Mouse (Mus musculus): ENCODE measurements around the gene Amdhd1. TPM values are rescaled to one million over a fixed set of nuclear protein-coding genes. Genes with fewer than 3 reads are reported as not detected.

The Amdhd1 gene
- polyA plus RNA-seq, 1 experiment from 2014 or later = 0.09 TPM

- Histone ChIP-seq H3K27ac (no peak overlapping the region), H3K4me3 (no peak overlapping the region), H3K27me3 (peaks cover 7% of the 10 kb centered on the region), H3K9me3 (no peaks in the 10 kb centered on the region), H3K9ac (no peak overlapping the region), H3K4me2 (no peak overlapping the region), H3K4me1 (replicated peaks) (peaks cover 6% of the 10 kb centered on the region; the same call in 1 of the 2 replicates), H3K36me3 (peaks cover 7% of the 10 kb centered on the region)
- 76% methylated on average over 6 of the region's 6 CpGs for WGBS
- no peak for ATAC-seq (ENCODE audit: low FRiP score)
Observed at GRCm38 (mm10) chr10:93488828-93489226, 51.0 kb downstream of the Amdhd1 start.

- no peak for ATAC-seq (ENCODE audit: low FRiP score)
- H3K9me3 ChIP-seq = no peaks in the 10 kb centered on the region
- H3K4me2 ChIP-seq = no peak within 1 kb of the TSS
- peaks cover 12% of the 10 kb centered on the region for H3K36me3 ChIP-seq
- peaks cover 7% of the 10 kb centered on the region for H3K27me3 ChIP-seq
- H3K4me3 ChIP-seq = no peak within 1 kb of the TSS
- H3K27ac ChIP-seq = no peak within 1 kb of the TSS
- WGBS = 60% methylated on average over 17 of the region's 17 CpGs
- peaks cover 6% of the 10 kb centered on the region; the same call in 1 of the 2 replicates for H3K4me1 ChIP-seq (replicated peaks)
- no peak within 1 kb of the TSS for H3K9ac ChIP-seq
Observed at GRCm38 (mm10) chr10:93488066-93488827, 51.6 kb downstream of the Amdhd1 start, which contains the start of gene Hal. Gene Hal (plus strand): TSS chr10:93488768.

- ATAC-seq (ENCODE audit: low FRiP score) = no peak
- WGBS = 25% methylated on average over 4 of the region's 4 CpGs
- H3K9ac ChIP-seq = no peak overlapping the region
- H3K27me3 ChIP-seq = peaks cover 7% of the 10 kb centered on the region; the same call in 1 of the 2 replicates
- H3K4me1 ChIP-seq (replicated peaks) = peaks cover 6% of the 10 kb centered on the region; the same call in 1 of the 2 replicates
- H3K36me3 ChIP-seq = peaks cover 28% of the 10 kb centered on the region
- no peaks in the 10 kb centered on the region for H3K9me3 ChIP-seq
- no peak overlapping the region for H3K27ac ChIP-seq
- no peak overlapping the region for H3K4me3 ChIP-seq
- H3K4me2 ChIP-seq = no peak overlapping the region
Observed at GRCm38 (mm10) chr10:93486622-93487021, 53.2 kb downstream of the Amdhd1 start.

GRCm38 (mm10) chr10:93485055-93485691 is 54.7 kb downstream of the Amdhd1 start:
- Histone ChIP-seq H3K4me3 (no peak overlapping the region), H3K9ac (no peak overlapping the region), H3K36me3 (peaks cover 42% of the 10 kb centered on the region), H3K27ac (no peak overlapping the region), H3K4me2 (no peak overlapping the region), H3K4me1 (replicated peaks) (peaks cover 6% of the 10 kb centered on the region; the same call in 1 of the 2 replicates), H3K9me3 (no peaks in the 10 kb centered on the region), H3K27me3 (peaks cover 7% of the 10 kb centered on the region; the same call in 1 of the 2 replicates)
- ATAC-seq (ENCODE audit: low FRiP score) = no peak
- WGBS = 81% methylated on average over 8 of the region's 8 CpGs

GRCm38 (mm10) chr10:93484511-93484910 is 55.3 kb downstream of the Amdhd1 start:
- no peak overlapping the region for H3K9ac ChIP-seq
- peaks cover 6% of the 10 kb centered on the region; the same call in 1 of the 2 replicates for H3K4me1 ChIP-seq (replicated peaks)
- H3K27ac ChIP-seq = no peak overlapping the region
- H3K36me3 ChIP-seq = peaks cover 49% of the 10 kb centered on the region
- H3K9me3 ChIP-seq = no peaks in the 10 kb centered on the region
- no peak overlapping the region for H3K4me3 ChIP-seq
- H3K4me2 ChIP-seq = no peak overlapping the region
- ATAC-seq (ENCODE audit: low FRiP score) = no peak
- peaks cover 5% of the 10 kb centered on the region; the same call in 1 of the 2 replicates for H3K27me3 ChIP-seq
- WGBS = 86% methylated on average over 8 of the region's 8 CpGs

Other genes with a start within 250 kb of the Amdhd1 start
- 10.4 and 13.0 TPM in 2 replicates for gene Elk3, start 228.9 kb downstream of the Amdhd1 start, polyA plus RNA-seq (2015; fragmentation: Nextera tagmentation; extraction: Ambion mirVana)
- gene Lta4h, start 86.6 kb downstream of the Amdhd1 start, polyA plus RNA-seq (2015; fragmentation: Nextera tagmentation; extraction: Ambion mirVana) = 98.4 and 101 TPM in 2 replicates
- not detected in 2 replicates for gene Hal, start 51.3 kb downstream of the Amdhd1 start, polyA plus RNA-seq (2015; fragmentation: Nextera tagmentation; extraction: Ambion mirVana)
- 0.27 TPM in 2 replicates for gene Ccdc38, start 599 bp upstream of the Amdhd1 start, polyA plus RNA-seq (2015; fragmentation: Nextera tagmentation; extraction: Ambion mirVana)
- gene Snrpf, start 49.7 kb upstream of the Amdhd1 start, polyA plus RNA-seq (2015; fragmentation: Nextera tagmentation; extraction: Ambion mirVana) = 80.6 and 84.7 TPM in 2 replicates
- 1.2 and 2.2 TPM in 2 replicates for gene Ntn4, start 100.6 kb upstream of the Amdhd1 start, polyA plus RNA-seq (2015; fragmentation: Nextera tagmentation; extraction: Ambion mirVana)

All from hindbrain, embryonic 13.5 days (tissue).